Mouse (Mus musculus) myocyte (in vitro differentiated cells): ENCODE measurements around the gene Pdk2.

Experiments
- CEBPB ChIP-seq: IDR thresholded peaks from 2 replicates; pipeline ENCODE4 v1.6.1; 2011; ENCODE audit warnings: mild to moderate bottlenecking, moderate library complexity; ENCODE audit not compliant: poor library complexity, insufficient read depth, severe bottlenecking
- E2F4 ChIP-seq: IDR thresholded peaks from one replicate; pipeline ENCODE4 v1.6.1; 2011; ENCODE audit warnings: mild to moderate bottlenecking, control low read depth, moderate library complexity; ENCODE audit not compliant: insufficient read depth
- MAX ChIP-seq: IDR thresholded peaks from one replicate; pipeline ENCODE4 v1.6.1; 2011; ENCODE audit warnings: low read depth, mild to moderate bottlenecking, control low read depth
- MYOD1 ChIP-seq, 3 experiments: IDR thresholded peaks; one replicate each; pipeline ENCODE4 v1.6.1; 2011; ENCODE audit warnings: control low read depth in 2 of 3, low read depth in 2 of 3, mild to moderate bottlenecking in 2 of 3, moderate library complexity in 1 of 3; ENCODE audit not compliant: insufficient read length in 2 of 3, control insufficient read depth in 1 of 3
- MYOG ChIP-seq, 3 experiments: IDR thresholded peaks; one replicate each; pipeline ENCODE4 v1.6.1; 2011; ENCODE audit warnings: control low read depth in 2 of 3, low read depth in 2 of 3, mild to moderate bottlenecking in 2 of 3; ENCODE audit not compliant: insufficient read length in 2 of 3, control insufficient read depth in 1 of 3, insufficient read depth in 1 of 3
- POLR2A ChIP-seq: IDR thresholded peaks from one replicate; pipeline ENCODE4 v1.6.1; 2011; ENCODE audit warnings: low read depth, mild to moderate bottlenecking, control low read depth, moderate library complexity; ENCODE audit not compliant: insufficient read length
- POLR2AphosphoS2 ChIP-seq: IDR thresholded peaks from one replicate; pipeline ENCODE4 v1.6.1; 2011; ENCODE audit warnings: low read depth, control low read depth; ENCODE audit not compliant: insufficient read length
- TCF12 ChIP-seq: IDR thresholded peaks from one replicate; pipeline ENCODE4 v1.6.1; 2011; ENCODE audit warnings: mild to moderate bottlenecking, control low read depth; ENCODE audit not compliant: poor library complexity, insufficient read depth, severe bottlenecking
- USF1 ChIP-seq: IDR thresholded peaks from one replicate; pipeline ENCODE4 v1.6.1; 2011; ENCODE audit warnings: low read depth, mild to moderate bottlenecking, control low read depth, moderate library complexity

GRCm38 (mm10) chr11:94994947-94995772, 46.0 kb downstream of the Pdk2 start:
- no peak for TF ChIP-seq POLR2A
- TF ChIP-seq MAX, result no peak
- TF ChIP-seq E2F4, result no peak
- TF ChIP-seq MYOD1 (IDR thresholded peaks at IDR 0.05; ENCODE audit: control insufficient read depth in 1 of 3, insufficient read length in 2 of 3, low read depth in 2 of 3), result no peak
- TF ChIP-seq USF1, result no peak
- no peak for TF ChIP-seq POLR2AphosphoS2
- TF ChIP-seq CEBPB, result no peak
- no peak for TF ChIP-seq TCF12
- no peak for TF ChIP-seq MYOG (IDR thresholded peaks at IDR 0.05; ENCODE audit: control insufficient read depth in 1 of 3, insufficient read depth in 1 of 3, insufficient read length in 2 of 3, low read depth in 2 of 3)
